Mouse (Mus musculus) embryonic facial prominence, embryonic 11.5 days (tissue): ENCODE measurements at regions not wholly inside any gene's neighbourhood (a gene's known extent, or its start where the extent isn't known, plus 50 kb on each side); places are given as distances from the start of the nearest gene placed in this dataset.
A peak's percentile ranks its signal among the peaks of the same experiment; 100 is the strongest.

Source experiments
- ATAC-seq: fragments of 200-750 bp; cut with Nextera tagmentation; replicated peaks from 2 replicates; pipeline ENCODE4 v1.8.0; 2017; ENCODE audit warnings: low read depth; ENCODE audit not compliant: insufficient number of reproducible peaks, low FRiP score, low TSS enrichment
- DNase-seq: peaks from one replicate; pipeline ENCODE4 v3.0.0-alpha.2; 2015; ENCODE audit warnings: low spot score
- H3K27ac ChIP-seq: fragments of 300-500 bp; sonication (generic); replicated peaks from 2 replicates; pipeline ENCODE4 v1.5.1; 2014; ENCODE audit warnings: mild to moderate bottlenecking, low read depth, low read length, control low read depth
- H3K27me3 ChIP-seq: fragments of 300-500 bp; sonication (generic); 2 replicates; pipeline ENCODE4 v1.6.1; 2014; ENCODE audit warnings: mild to moderate bottlenecking, low read length, moderate library complexity, mixed read lengths; ENCODE audit not compliant: control insufficient read depth, insufficient read depth
- H3K36me3 ChIP-seq: fragments of 300-500 bp; sonication (generic); replicated peaks from 2 replicates; pipeline ENCODE4 v1.6.1; 2014; ENCODE audit warnings: low read depth, mild to moderate bottlenecking, low read length, moderate library complexity, mixed read lengths; ENCODE audit not compliant: control insufficient read depth, insufficient read depth
- H3K4me1 ChIP-seq: fragments of 300-500 bp; sonication (generic); 2 replicates; pipeline ENCODE4 v1.6.1; 2014; ENCODE audit warnings: low read length, mixed read lengths; ENCODE audit not compliant: control insufficient read depth, insufficient read depth
- H3K4me2 ChIP-seq: fragments of 300-500 bp; sonication (generic); 2 replicates; pipeline ENCODE4 v1.6.1; 2014; ENCODE audit warnings: low read depth, mild to moderate bottlenecking, control low read depth, low read length, moderate library complexity
- H3K4me3 ChIP-seq: fragments of 300-500 bp; sonication (generic); 2 replicates; pipeline ENCODE4 v1.5.1; 2014; ENCODE audit warnings: low read depth, low read length, control low read depth
- H3K9ac ChIP-seq: fragments of 300-500 bp; sonication (generic); replicated peaks from 2 replicates; pipeline ENCODE4 v1.6.1; 2014; ENCODE audit warnings: mild to moderate bottlenecking, control low read depth, low read length
- H3K9me3 ChIP-seq: fragments of 300-500 bp; sonication (generic); replicated peaks from 2 replicates; pipeline ENCODE4 v1.6.1; 2016; ENCODE audit warnings: mild to moderate bottlenecking, low read length, inconsistent platforms, mixed read lengths; ENCODE audit not compliant: control insufficient read depth
- WGBS: fragments of 180-500 bp; shearing (Covaris S2); extraction: QIAGEN DNeasy Blood & Tissue Kit; methylation state at CpG from one replicate; pipeline ENCODE4 v1.1.7; 2014; 5-methylcytosine and 5-hydroxymethylcytosine counted together

- no peak for ATAC-seq
- WGBS, result 88% methylated on average over 8 of the region's 8 CpGs
- no peaks in the 10 kb centered on the region for H3K9me3 ChIP-seq
These were observed 211.9 kb upstream of the Spdye4c start for GRCm38 (mm10) chr2:128379151-128379550.

DNA sequence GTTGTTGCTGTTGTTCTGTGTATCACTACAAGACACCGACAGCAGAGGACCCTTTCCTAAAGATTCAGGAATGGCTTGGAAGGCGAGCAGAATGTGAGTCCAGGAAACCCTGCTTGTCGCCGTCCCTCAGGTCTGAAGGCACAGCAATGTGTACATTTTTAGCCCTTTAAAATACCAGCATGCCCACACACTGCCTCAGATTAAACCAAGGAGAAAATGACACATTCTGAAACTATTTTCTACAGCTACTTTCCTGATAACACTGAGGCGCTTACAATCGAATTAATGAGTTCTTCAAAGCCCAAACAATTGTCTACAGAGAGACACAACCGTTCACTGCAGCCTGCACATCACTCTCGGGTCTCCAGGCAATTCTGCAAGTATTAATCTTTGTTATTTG lies 211.5 kb upstream of the Spdye4c start:
- Histone ChIP-seq H3K9ac (no peak overlapping the region), H3K9me3 (no peaks in the 10 kb centered on the region), H3K27ac (no peak overlapping the region), H3K36me3 (no peaks in the 10 kb centered on the region), H3K27me3 (no peaks in the 10 kb centered on the region), H3K4me2 (no peak overlapping the region), H3K4me1 (no peaks in the 10 kb centered on the region), H3K4me3 (no peak overlapping the region)
- no peak for DNase-seq
- no peak for ATAC-seq
- WGBS, result 60% methylated on average over 8 of the region's 8 CpGs

More at GRCm38 (mm10) chr2:128379151-128379550, 211.9 kb upstream of the Spdye4c start:
- H3K27ac ChIP-seq, result no peak overlapping the region
- no peak overlapping the region for H3K9ac ChIP-seq
- no peaks in the 10 kb centered on the region for H3K4me1 ChIP-seq
- no peak overlapping the region for H3K4me3 ChIP-seq
- no peaks in the 10 kb centered on the region for H3K36me3 ChIP-seq
- no peak for DNase-seq
- no peaks in the 10 kb centered on the region for H3K27me3 ChIP-seq
- H3K4me2 ChIP-seq, result no peak overlapping the region

DNA sequence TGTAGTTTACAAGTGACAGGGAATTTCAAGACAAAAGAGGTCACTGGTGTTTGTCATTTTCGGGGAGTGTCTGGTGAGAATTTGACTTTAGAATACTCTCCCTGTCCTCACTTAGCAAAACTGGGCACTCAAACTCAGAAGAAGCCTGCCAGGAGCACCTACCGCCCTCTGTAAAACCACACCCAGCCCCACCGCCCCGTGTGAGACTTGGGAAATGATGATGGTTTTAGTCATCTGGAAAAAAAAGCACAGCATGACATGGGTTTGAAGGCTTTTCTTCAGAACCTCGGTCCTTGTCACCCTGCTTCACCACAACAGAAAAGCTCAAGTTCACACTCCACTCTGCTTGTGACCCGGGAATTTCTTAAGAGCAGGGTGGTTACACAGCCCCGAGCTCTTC lies 210.4 kb upstream of the Spdye4c start:
- Histone ChIP-seq H3K4me2 (no peak overlapping the region), H3K9me3 (no peaks in the 10 kb centered on the region), H3K36me3 (no peaks in the 10 kb centered on the region), H3K4me3 (no peak overlapping the region), H3K9ac (no peak overlapping the region), H3K27ac (no peak overlapping the region), H3K4me1 (no peaks in the 10 kb centered on the region), H3K27me3 (no peaks in the 10 kb centered on the region)
- ATAC-seq (no peak), DNase-seq (no peak)
- 55% methylated on average over 7 of the region's 7 CpGs for WGBS

DNA sequence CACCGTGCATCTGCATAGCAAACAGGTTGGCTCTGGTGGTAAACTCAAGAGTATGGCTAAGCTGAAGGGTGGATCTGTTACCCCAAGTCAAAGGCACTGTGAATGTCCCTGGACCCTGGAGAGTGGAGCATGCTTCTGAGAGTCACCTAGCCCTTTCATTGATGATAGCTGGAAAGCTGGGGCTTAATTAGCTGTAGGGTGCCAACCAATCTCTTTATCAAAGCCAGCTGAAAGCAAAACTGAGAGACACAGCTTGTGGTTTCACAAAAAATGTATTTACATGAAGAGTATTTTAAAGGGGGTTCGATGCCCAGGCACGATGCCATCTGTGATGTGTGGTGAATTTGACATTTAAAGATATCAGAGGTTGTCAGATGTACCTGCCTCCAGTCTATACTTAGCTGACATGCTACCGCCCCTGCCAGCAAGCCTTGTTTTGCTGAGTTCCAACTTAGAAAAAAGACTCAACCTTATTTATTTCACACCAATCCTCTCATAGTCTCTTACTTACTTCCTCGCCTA lies 209.3 kb upstream of the Spdye4c start:
- Histone ChIP-seq H3K4me3 (no peak overlapping the region), H3K27ac (no peak overlapping the region), H3K36me3 (no peaks in the 10 kb centered on the region), H3K4me1 (no peaks in the 10 kb centered on the region), H3K4me2 (no peak overlapping the region), H3K27me3 (no peaks in the 10 kb centered on the region), H3K9ac (no peak overlapping the region), H3K9me3 (no peaks in the 10 kb centered on the region)
- 75% methylated on average over 5 of the region's 5 CpGs for WGBS
- ATAC-seq, result no peak
- no peak for DNase-seq

DNA sequence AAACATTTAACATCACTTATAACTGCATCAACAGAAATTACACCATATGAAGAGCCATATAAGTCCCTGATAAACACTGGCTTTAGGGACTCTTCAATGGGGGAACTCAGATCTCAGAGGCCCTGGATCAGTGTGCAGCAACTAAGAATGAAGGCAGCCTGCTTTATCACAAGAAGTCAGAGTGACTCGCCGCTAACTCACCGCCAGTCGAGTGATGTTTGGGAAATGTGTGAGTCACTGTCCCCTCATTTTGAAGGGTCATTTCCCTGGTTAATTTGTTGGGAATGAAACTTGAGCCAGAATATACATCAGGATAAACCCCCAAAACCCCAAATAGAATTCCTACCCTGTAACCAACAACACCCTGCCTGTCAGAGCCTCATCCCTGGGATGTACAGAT lies 208.5 kb upstream of the Spdye4c start:
- H3K4me2 ChIP-seq, result no peak overlapping the region
- WGBS, result 70% methylated on average over 4 of the region's 4 CpGs
- no peak overlapping the region for H3K27ac ChIP-seq
- no peak overlapping the region for H3K4me3 ChIP-seq
- no peak for DNase-seq
- H3K9ac ChIP-seq, result no peak overlapping the region
- H3K27me3 ChIP-seq, result no peaks in the 10 kb centered on the region
- no peaks in the 10 kb centered on the region for H3K4me1 ChIP-seq
- no peaks in the 10 kb centered on the region for H3K9me3 ChIP-seq
- ATAC-seq, result no peak
- H3K36me3 ChIP-seq, result no peaks in the 10 kb centered on the region

DNA sequence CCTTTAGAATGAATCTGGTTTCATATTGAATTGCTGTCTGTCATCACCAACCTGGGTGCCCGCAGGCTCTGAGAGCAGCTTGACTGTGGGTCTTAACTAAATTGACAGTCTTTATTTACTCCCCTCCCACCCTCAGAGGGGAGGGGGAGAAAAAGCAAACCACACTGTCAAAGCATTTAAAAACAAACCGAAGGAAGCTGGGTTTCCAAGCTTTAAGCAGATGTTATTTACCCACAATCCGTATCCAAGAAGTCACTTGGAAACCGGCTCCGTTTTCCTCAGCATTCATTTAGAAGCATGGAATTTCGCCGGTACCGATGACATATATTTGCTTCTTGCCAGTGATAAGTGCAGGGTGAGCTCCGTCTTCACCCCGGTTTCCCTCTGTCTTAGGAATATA lies 206.4 kb upstream of the Spdye4c start:
- DNase-seq (no peak), ATAC-seq (no peak)
- Histone ChIP-seq H3K4me3 (no peak overlapping the region), H3K36me3 (no peaks in the 10 kb centered on the region), H3K9ac (no peak overlapping the region), H3K27me3 (no peaks in the 10 kb centered on the region), H3K4me1 (no peaks in the 10 kb centered on the region), H3K27ac (no peak overlapping the region), H3K4me2 (no peak overlapping the region), H3K9me3 (no peaks in the 10 kb centered on the region)
- 80% methylated on average over 10 of the region's 10 CpGs for WGBS

- H3K9me3 ChIP-seq, result no peaks in the 10 kb centered on the region
- no peak overlapping the region for H3K4me2 ChIP-seq
- H3K36me3 ChIP-seq, result no peaks in the 10 kb centered on the region
- no peaks in the 10 kb centered on the region for H3K4me1 ChIP-seq
- no peak overlapping the region for H3K27ac ChIP-seq
- H3K4me3 ChIP-seq, result no peak overlapping the region
- no peaks in the 10 kb centered on the region for H3K27me3 ChIP-seq
- WGBS, result 66% methylated on average over 4 of the region's 4 CpGs
- DNase-seq (no peak), ATAC-seq (0 out of 2 replicates have a peak, but pooled peaks have one; percentile 9)
- H3K9ac ChIP-seq, result no peak overlapping the region
These were observed 204.0 kb upstream of the Spdye4c start for GRCm38 (mm10) chr2:128386846-128387621.

DNA sequence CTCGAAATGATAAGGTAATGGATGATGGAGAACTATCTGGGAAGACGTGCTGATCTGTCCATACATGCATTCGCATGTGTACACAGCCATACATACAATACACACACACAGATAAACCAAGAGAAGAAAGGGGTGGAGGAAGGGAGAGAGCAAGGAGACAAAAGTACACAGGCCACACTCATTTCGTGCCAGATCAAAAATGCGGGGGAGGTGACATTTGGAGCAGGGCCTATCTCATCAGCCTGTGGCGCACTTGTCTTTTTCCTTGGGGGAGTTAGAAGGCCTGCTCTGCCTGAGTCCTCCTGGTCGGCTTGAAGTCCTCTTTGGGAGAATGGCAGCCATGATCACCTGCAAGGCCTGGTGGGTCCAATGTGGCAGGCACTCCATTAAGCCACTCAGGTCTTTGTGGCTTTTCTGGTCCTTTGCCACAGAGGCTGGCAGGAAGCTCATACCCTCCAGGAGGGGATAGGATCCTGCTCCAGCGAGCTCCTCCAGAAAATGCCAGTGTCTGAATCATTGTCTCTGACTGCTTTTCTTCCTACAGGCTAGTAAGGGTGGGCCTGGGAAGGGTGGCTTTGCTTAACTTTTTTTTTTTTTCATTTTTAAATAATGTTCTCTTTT lies 203.0 kb upstream of the Spdye4c start:
- ATAC-seq, result no peak
- no peaks in the 10 kb centered on the region for H3K4me1 ChIP-seq
- 78% methylated on average over 8 of the region's 8 CpGs for WGBS

More for the DNA sequence above, 203.0 kb upstream of the Spdye4c start:
- H3K36me3 ChIP-seq, result no peaks in the 10 kb centered on the region
- no peak for DNase-seq
- no peaks in the 10 kb centered on the region for H3K9me3 ChIP-seq
- no peak overlapping the region for H3K27ac ChIP-seq
- H3K4me3 ChIP-seq, result no peak overlapping the region
- no peak overlapping the region for H3K9ac ChIP-seq
- H3K4me2 ChIP-seq, result no peak overlapping the region
- H3K27me3 ChIP-seq, result no peaks in the 10 kb centered on the region
